Mouse (Mus musculus) heart, embryonic 14.5 days (tissue): ENCODE data around the gene Plac8. TPM values are rescaled to one million over a fixed set of nuclear protein-coding genes. Genes with fewer than 3 reads are reported as not detected.

Experiments used
- ATAC-seq: fragments of 200-750 bp; cut with Nextera tagmentation; 2 replicates; pipeline ENCODE4 v1.8.0; 2017; ENCODE audit warnings: low read depth, moderate TSS enrichment; ENCODE audit not compliant: insufficient number of reproducible peaks, insufficient read depth, low FRiP score
- H3K27ac ChIP-seq, 2 experiments: fragments of 200-500 bp in 1 of 2; fragments of 300-500 bp in 1 of 2; sonication (generic) in 1 of 2; replicated peaks in 1 of 2; 2 replicates each; pipeline ENCODE4 v1.5.1; 2012 to 2014; ENCODE audit warnings: low read depth in 2 of 2, low read length in 2 of 2, control low read depth in 1 of 2, mild to moderate bottlenecking in 1 of 2, mixed read lengths in 1 of 2; ENCODE audit not compliant: control insufficient read depth in 1 of 2, insufficient read depth in 1 of 2
- H3K27me3 ChIP-seq: fragments of 300-500 bp; sonication (generic); 2 replicates; pipeline ENCODE4 v1.6.1; 2014; ENCODE audit warnings: mild to moderate bottlenecking, low read length, control low read depth; ENCODE audit not compliant: control insufficient read depth, insufficient read depth
- H3K36me3 ChIP-seq: fragments of 300-500 bp; sonication (generic); 2 replicates; pipeline ENCODE4 v1.6.1; 2014; ENCODE audit warnings: mild to moderate bottlenecking, control low read depth, low read length, mixed read lengths; ENCODE audit not compliant: control insufficient read depth, insufficient read depth
- H3K4me1 ChIP-seq, 2 experiments: fragments of 200-500 bp in 1 of 2; fragments of 300-500 bp in 1 of 2; sonication (generic) in 1 of 2; 2 replicates each; pipeline ENCODE4 v1.6.1; 2012 to 2014; ENCODE audit warnings: low read length in 2 of 2, control low read depth in 1 of 2, mixed read lengths in 1 of 2; ENCODE audit not compliant: control insufficient read depth in 2 of 2, insufficient read depth in 2 of 2
- H3K4me2 ChIP-seq: fragments of 300-500 bp; sonication (generic); 2 replicates; pipeline ENCODE4 v1.6.1; 2014; ENCODE audit warnings: mild to moderate bottlenecking, low read length
- H3K4me3 ChIP-seq, 2 experiments: fragments of 200-500 bp in 1 of 2; fragments of 300-500 bp in 1 of 2; sonication (generic) in 1 of 2; 2 replicates each; pipeline ENCODE4 v1.5.1; 2012 to 2014; ENCODE audit warnings: low read length in 2 of 2, mild to moderate bottlenecking in 2 of 2, control low read depth in 1 of 2, low read depth in 1 of 2, moderate library complexity in 1 of 2; ENCODE audit not compliant: control insufficient read depth in 1 of 2, insufficient read depth in 1 of 2
- H3K9ac ChIP-seq: fragments of 300-500 bp; sonication (generic); 2 replicates; pipeline ENCODE4 v1.6.1; 2014; ENCODE audit warnings: mild to moderate bottlenecking, low read length
- H3K9me3 ChIP-seq: fragments of 300-500 bp; sonication (generic); 2 replicates; pipeline ENCODE4 v1.6.1; 2016; ENCODE audit warnings: low read length, control low read depth; ENCODE audit not compliant: control insufficient read depth
- WGBS: fragments of 180-500 bp; shearing (Covaris S2); extraction: QIAGEN DNeasy Blood & Tissue Kit; methylation state at CpG from one replicate; pipeline ENCODE4 v1.1.7; 2014; 5-methylcytosine and 5-hydroxymethylcytosine counted together
- polyA plus RNA-seq: library from polyadenylated mRNA; unstranded; fragments of >200 nt; fragmentation: Nextera tagmentation; extraction: Ambion mirVana; gene quantifications from 2 replicates; pipeline ENCODE4 v1.2.1, GENCODE M21; 2014

Gene Plac8
- polyA plus RNA-seq, 1 experiment from 2014 or later = 4.1 TPM

DNA sequence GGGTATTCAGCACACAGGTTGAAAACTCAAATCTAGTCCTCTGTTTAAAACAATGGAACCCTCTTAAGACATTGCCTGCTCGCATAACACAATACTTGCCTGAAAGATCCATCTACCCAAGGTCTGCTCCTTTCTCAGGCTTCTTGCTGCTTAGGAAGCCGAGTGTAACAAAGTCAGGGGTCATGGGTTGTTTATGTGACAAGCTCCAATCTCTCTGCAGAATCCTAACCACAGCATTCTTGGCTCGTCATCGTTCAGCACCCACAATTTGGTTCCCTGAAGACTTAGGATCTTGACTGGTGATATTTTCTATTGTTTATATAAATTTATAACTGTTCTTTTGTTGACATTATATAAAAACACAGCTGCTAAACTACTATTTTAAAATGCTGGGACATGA, 32.0 kb upstream of the Plac8 start:
- H3K27me3 ChIP-seq = no peaks in the 10 kb centered on the region
- no peaks in the 10 kb centered on the region for H3K36me3 ChIP-seq
- H3K9me3 ChIP-seq = no peaks in the 10 kb centered on the region
- H3K4me1 ChIP-seq = peaks cover 0 to 2% of the 10 kb centered on the region in 2 experiments; a peak in 1 of 4 replicates
- no peak overlapping the region for H3K4me2 ChIP-seq
- no peak for ATAC-seq
- no peak overlapping the region for H3K27ac ChIP-seq
- WGBS = 77% methylated on average over 4 of the region's 4 CpGs
- no peak overlapping the region for H3K9ac ChIP-seq
- no peak overlapping the region for H3K4me3 ChIP-seq

DNA sequence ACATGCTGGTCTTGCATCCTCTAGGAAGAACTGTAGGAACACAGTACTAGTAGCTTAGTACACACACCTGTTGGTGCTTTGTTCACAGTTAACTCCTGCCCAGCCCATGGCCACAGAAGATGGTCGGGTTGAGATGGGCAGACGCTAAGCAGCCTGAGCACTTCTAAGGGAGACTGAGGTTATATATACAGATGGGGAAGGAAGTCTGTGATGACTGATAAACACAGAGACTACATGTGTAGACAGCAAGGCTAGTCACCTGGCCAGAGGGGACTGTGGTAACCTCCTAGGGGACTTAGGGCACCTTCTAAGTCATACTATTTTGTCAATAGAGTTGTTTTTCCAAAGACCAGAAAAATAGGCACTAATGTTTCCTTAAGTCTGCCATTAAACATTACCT, 29.8 kb upstream of the Plac8 start:
- no peak overlapping the region for H3K9ac ChIP-seq
- H3K4me2 ChIP-seq = no peak overlapping the region
- H3K36me3 ChIP-seq = no peaks in the 10 kb centered on the region
- H3K27ac ChIP-seq = no peak overlapping the region
- 72% methylated on average over 2 of the region's 2 CpGs for WGBS
- H3K4me3 ChIP-seq = no peak overlapping the region
- ATAC-seq = no peak
- peaks cover 0 to 2% of the 10 kb centered on the region in 2 experiments; a peak in 1 of 4 replicates for H3K4me1 ChIP-seq
- no peaks in the 10 kb centered on the region for H3K27me3 ChIP-seq
- H3K9me3 ChIP-seq = no peaks in the 10 kb centered on the region

DNA sequence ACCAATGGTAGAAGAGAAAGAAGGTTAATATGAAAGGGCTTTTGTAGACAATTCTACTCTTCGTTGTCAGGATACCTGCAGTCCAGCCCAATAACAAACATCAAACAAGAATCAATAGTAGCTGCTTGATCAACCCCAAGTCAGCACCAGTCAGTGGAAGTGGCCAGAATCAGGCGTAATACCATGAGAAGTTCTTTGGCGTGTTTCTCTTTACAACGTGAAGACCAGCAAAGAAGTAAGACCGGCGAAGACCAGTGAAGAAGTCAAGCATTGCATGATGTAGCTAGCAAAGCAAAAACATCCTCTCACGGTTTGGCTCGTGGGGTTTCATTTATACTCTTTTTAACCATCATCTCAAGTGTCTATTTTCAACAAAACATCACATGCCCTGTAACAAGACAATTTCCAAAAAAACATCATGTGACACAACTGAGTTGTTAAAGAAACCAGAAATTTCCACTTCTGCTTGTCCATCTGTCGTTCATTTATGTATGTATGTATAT, 27.0 kb upstream of the Plac8 start:
- Histone ChIP-seq H3K27ac (no peak overlapping the region), H3K4me1 (no peaks in the 10 kb centered on the region), H3K27me3 (no peaks in the 10 kb centered on the region), H3K9me3 (no peaks in the 10 kb centered on the region), H3K4me3 (no peak overlapping the region), H3K4me2 (no peak overlapping the region), H3K9ac (no peak overlapping the region), H3K36me3 (no peaks in the 10 kb centered on the region)
- WGBS = 90% methylated on average over 9 of the region's 9 CpGs
- ATAC-seq = no peak

GRCm38 (mm10) chr5:100597886-100598485, 25.9 kb upstream of the Plac8 start:
- Histone ChIP-seq H3K36me3 (no peaks in the 10 kb centered on the region), H3K27ac (no peak overlapping the region), H3K9ac (no peak overlapping the region), H3K27me3 (no peaks in the 10 kb centered on the region), H3K9me3 (peaks cover 9% of the 10 kb centered on the region), H3K4me3 (no peak overlapping the region), H3K4me1 (no peaks in the 10 kb centered on the region), H3K4me2 (no peak overlapping the region)
- no peak for ATAC-seq
- WGBS = 69% methylated on average over 11 of the region's 11 CpGs

GRCm38 (mm10) chr5:100595999-100596398, 24.0 kb upstream of the Plac8 start:
- no peak for ATAC-seq
- Histone ChIP-seq H3K4me2 (no peak overlapping the region), H3K36me3 (no peaks in the 10 kb centered on the region), H3K27ac (no peak overlapping the region), H3K4me3 (no peak overlapping the region), H3K9ac (no peak overlapping the region), H3K4me1 (no peaks in the 10 kb centered on the region), H3K27me3 (no peaks in the 10 kb centered on the region), H3K9me3 (peaks cover 10% of the 10 kb centered on the region)
- WGBS = 78% methylated on average over 6 of the region's 6 CpGs

DNA sequence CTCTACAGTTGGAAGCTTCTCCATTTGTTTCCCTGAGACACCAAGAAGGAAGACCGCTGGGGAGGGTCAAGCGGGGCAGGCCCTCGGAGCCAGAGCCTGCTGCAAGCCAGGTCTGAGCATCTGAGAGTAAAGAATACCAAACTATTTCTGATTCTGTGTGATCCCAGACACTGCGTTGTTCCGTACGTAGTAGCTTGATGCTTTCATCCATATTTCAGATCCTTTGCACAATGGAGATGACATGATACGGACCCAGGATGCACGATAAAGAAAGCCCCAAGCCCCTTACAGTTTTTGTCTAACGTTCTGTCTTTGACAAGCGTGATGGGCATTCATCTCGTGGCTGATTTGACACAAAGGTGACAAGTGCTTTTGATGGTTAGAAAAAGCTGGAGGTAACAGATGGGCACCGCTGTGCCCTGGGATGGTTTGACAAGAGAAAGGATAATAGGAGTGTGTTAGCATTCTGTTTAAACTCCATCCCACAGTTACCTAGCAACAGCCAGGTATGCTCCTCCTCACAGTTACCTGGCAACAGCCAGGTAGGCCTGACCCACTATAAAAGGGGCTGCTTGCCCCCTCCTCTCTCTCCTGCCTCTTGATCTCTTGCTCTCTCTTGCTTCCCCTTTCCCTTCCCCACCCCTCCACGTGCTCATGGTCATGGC, 22.9 kb upstream of the Plac8 start:
- H3K27me3 ChIP-seq = no peaks in the 10 kb centered on the region
- H3K4me3 ChIP-seq = no peak overlapping the region
- no peak overlapping the region for H3K9ac ChIP-seq
- no peak for ATAC-seq
- no peaks in the 10 kb centered on the region for H3K36me3 ChIP-seq
- H3K4me2 ChIP-seq = no peak overlapping the region
- H3K27ac ChIP-seq = no peak overlapping the region
- WGBS = 82% methylated on average over 13 of the region's 13 CpGs
- H3K4me1 ChIP-seq = no peaks in the 10 kb centered on the region
- peaks cover 10% of the 10 kb centered on the region for H3K9me3 ChIP-seq

- H3K36me3 ChIP-seq = no peaks in the 10 kb centered on the region
- no peak overlapping the region for H3K27ac ChIP-seq
- no peak overlapping the region for H3K4me3 ChIP-seq
- no peak for ATAC-seq
- no peaks in the 10 kb centered on the region for H3K4me1 ChIP-seq
- H3K9me3 ChIP-seq = peaks cover 10% of the 10 kb centered on the region
- H3K9ac ChIP-seq = no peak overlapping the region
- WGBS = 69% methylated on average over 5 of the region's 5 CpGs
- no peak overlapping the region for H3K4me2 ChIP-seq
- H3K27me3 ChIP-seq = no peaks in the 10 kb centered on the region
Observed at GRCm38 (mm10) chr5:100590505-100590904, 18.5 kb upstream of the Plac8 start.
